Mouse (Mus musculus) lung, postnatal 0 days (tissue): ENCODE measurements at regions not wholly inside any gene's neighbourhood (a gene's known extent, or its start where the extent isn't known, plus 50 kb on each side); places are given as distances from the start of the nearest gene placed in this dataset.
"Not testable (repeated sequence)": the region's sequence is repeated elsewhere in the genome, so short reads cannot be mapped to it uniquely, and the experiment has no call there.

Source experiments
- CTCF ChIP-seq: IDR thresholded peaks from 2 replicates; pipeline ENCODE4 v1.5.1; 2016; ENCODE audit warnings: antibody characterized with exemption, mild to moderate bottlenecking
- EP300 ChIP-seq: IDR thresholded peaks from 2 replicates; pipeline ENCODE4 v1.6.1; 2016; ENCODE audit warnings: antibody characterized with exemption, mild to moderate bottlenecking, control low read depth

DNA sequence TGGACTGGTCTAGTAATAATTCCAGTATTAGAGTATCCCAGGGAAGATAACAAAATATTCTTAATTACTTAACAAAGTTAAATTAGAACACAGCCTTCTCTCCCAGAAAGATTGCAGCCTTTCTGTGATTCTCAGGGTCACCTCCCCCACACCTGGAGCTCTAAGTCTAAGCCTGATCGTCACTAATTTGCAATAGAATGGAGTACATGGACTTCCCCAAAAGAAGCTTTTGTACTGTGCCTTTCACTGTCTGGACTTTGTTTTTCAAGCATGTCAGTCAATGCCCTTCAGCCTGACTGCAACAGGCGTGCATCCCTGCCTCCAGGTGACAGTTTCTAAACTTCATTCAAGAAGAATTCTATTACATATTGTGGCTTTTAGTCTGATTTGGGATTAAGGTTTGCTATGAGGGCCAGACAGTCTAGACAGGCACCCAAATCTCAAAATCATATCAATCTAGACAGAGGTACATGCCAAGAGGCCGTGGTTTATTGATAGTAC, 64.9 kb upstream of the Csrp2 start:
- TF ChIP-seq CTCF, EP300: not testable (repeated sequence)
